Mouse (Mus musculus) ovary, postnatal 10 days (tissue): ENCODE measurements around the gene Msantd1.

Source experiments
- DNase-seq: peaks from one replicate; pipeline ENCODE4 v3.0.0; 2022; ENCODE audit warnings: low spot score

The Msantd1 gene

GRCm38 (mm10) chr5:34972471-34972870, 64.7 kb downstream of the Msantd1 start:
- DNase-seq, result no peak
